Mouse (Mus musculus) left cerebral cortex, postnatal 10 days (tissue): ENCODE data around the gene March9. TPM values are rescaled to one million over a fixed set of nuclear protein-coding genes. Genes with fewer than 3 reads are reported as not detected.
"Not testable (repeated sequence)": the region's sequence is repeated elsewhere in the genome, so short reads cannot be mapped to it uniquely, and the experiment has no call there.

ENCODE experiments used
- DNase-seq, 2 experiments: peaks; one replicate each; pipeline ENCODE4 v3.0.0; 2021 to 2022; ENCODE audit warnings: low spot score in 2 of 2, mixed read lengths in 1 of 2; ENCODE audit errors: extremely low spot score in 1 of 2
- intact Hi-C: fragments of 180-260 bp; cut with DNase I; formaldehyde crosslinking; loops from one replicate; pipeline ENCODE4 v1.15.1; 2025
- total RNA-seq, 2 experiments: library from RNA; stranded (reverse); gene quantifications; 2 replicates each; pipeline ENCODE4 v1.2.3; 2021

Gene March9
- total RNA-seq, 2 experiments from 2014 or later = 49.6 to 49.8 TPM

- intact Hi-C loops = no loop called here
- no peak for DNase-seq
Observed at GRCm38 (mm10) chr10:127068360-127069038, 8.5 kb upstream of the March9 start.

- intact Hi-C loops = no loop called here
- peak in 1 of 2 experiments; percentile 15 for DNase-seq
Observed at GRCm38 (mm10) chr10:127066519-127067018, 6.6 kb upstream of the March9 start.

- peak in 1 of 2 experiments; percentile 29 for DNase-seq
- intact Hi-C loops = no loop called here
Observed at GRCm38 (mm10) chr10:127065981-127066380, 6.0 kb upstream of the March9 start.

GRCm38 (mm10) chr10:127063913-127064870, 4.2 kb upstream of the March9 start:
- intact Hi-C loops = no loop called here
- peak in 1 of 2 experiments; percentile 47 for DNase-seq

- intact Hi-C loops = no loop called here
- peak; percentile 98 to 99 for DNase-seq
Observed at GRCm38 (mm10) chr10:127063239-127063872, 3.4 kb upstream of the March9 start, which contains the start of gene Cdk4. Gene Cdk4, plus strand, starts transcription at chr10:127063534.

- intact Hi-C loops = no loop called here
- no peak for DNase-seq
Observed at GRCm38 (mm10) chr10:127062503-127062902, 2.5 kb upstream of the March9 start.

GRCm38 (mm10) chr10:127062101-127062500, 2.1 kb upstream of the March9 start:
- intact Hi-C loops, DNase-seq: not testable (repeated sequence)

- DNase-seq = no peak
- intact Hi-C loops = no loop called here
Observed at GRCm38 (mm10) chr10:127061513-127061912, 1.5 kb upstream of the March9 start.

GRCm38 (mm10) chr10:127061085-127061484, 1.1 kb upstream of the March9 start:
- peak in 1 of 2 experiments; percentile 18 for DNase-seq
- intact Hi-C loops = no loop called here

- intact Hi-C loops = no loop called here
- DNase-seq = peak in 1 of 2 experiments; percentile 72
Observed at GRCm38 (mm10) chr10:127059174-127059967, 613 bp downstream of the March9 start.

GRCm38 (mm10) chr10:127058708-127059107, 1.3 kb downstream of the March9 start:
- DNase-seq = no peak
- intact Hi-C loops = no loop called here

GRCm38 (mm10) chr10:127058161-127058560, 1.8 kb downstream of the March9 start:
- intact Hi-C loops = no loop called here
- DNase-seq = peak in 1 of 2 experiments; percentile 82

- no peak for DNase-seq
- intact Hi-C loops = no loop called here
Observed at GRCm38 (mm10) chr10:127056490-127056889, 3.5 kb downstream of the March9 start.

GRCm38 (mm10) chr10:127055406-127055805, 4.6 kb downstream of the March9 start:
- intact Hi-C loops = no loop called here
- no peak for DNase-seq

GRCm38 (mm10) chr10:127054646-127055045, 5.3 kb downstream of the March9 start:
- intact Hi-C loops = no loop called here
- DNase-seq = no peak

- DNase-seq = no peak
- intact Hi-C loops = no loop called here
Observed at GRCm38 (mm10) chr10:127050119-127050474, 9.9 kb downstream of the March9 start.

- intact Hi-C loops = no loop called here
- DNase-seq = no peak
Observed at GRCm38 (mm10) chr10:127049395-127050118, 10.4 kb downstream of the March9 start.
